Mouse (Mus musculus): ENCODE measurements at regions not wholly inside any gene's neighbourhood (a gene's known extent, or its start where the extent isn't known, plus 50 kb on each side); places are given as distances from the start of the nearest gene placed in this dataset.

GRCm38 (mm10) chr12:45499834-45500233, 425.3 kb upstream of the Stxbp6 start:
- TF ChIP-seq CTCF (conservative IDR thresholded peaks at IDR 0.05; ENCODE audit: insufficient read depth, insufficient read length, low read depth, low read length) (no peak), POLR2A (IDR thresholded peaks at IDR 0.05; ENCODE audit: low read depth, low read length) (no peak)
